Mouse (Mus musculus): ENCODE measurements at regions not wholly inside any gene's neighbourhood (a gene's known extent, or its start where the extent isn't known, plus 50 kb on each side); places are given as distances from the start of the nearest gene placed in this dataset.
A peak's percentile ranks its signal among the peaks of the same experiment; 100 is the strongest.

GRCm38 (mm10) chr8:88906244-88906643, 137.7 kb downstream of the Sall1 start:
- TF ChIP-seq POLR2A (IDR thresholded peaks at IDR 0.05; ENCODE audit: low read depth, low read length) (no peak), CTCF (conservative IDR thresholded peaks at IDR 0.05; ENCODE audit: insufficient read depth, insufficient read length, low read depth, low read length) (peak; percentile 54)
